Mouse (Mus musculus) G1E (cell line): Measurements from ENCODE around the gene Ago1.

ENCODE experiments used
- CTCF ChIP-seq: IDR thresholded peaks from 2 replicates; pipeline ENCODE4 v1.5.1; 2012; ENCODE audit warnings: low read depth, low read length, inconsistent platforms, mixed read lengths
- GATA1 ChIP-seq: IDR thresholded peaks from 2 replicates; pipeline ENCODE4 v1.6.1; 2012; ENCODE audit warnings: borderline replicate concordance, low read length, inconsistent platforms, mixed read lengths
- GATA2 ChIP-seq: IDR thresholded peaks from 2 replicates; pipeline ENCODE4 v1.6.1; 2012; ENCODE audit warnings: low read depth, low read length, inconsistent platforms, borderline replicate concordance
- POLR2AphosphoS5 ChIP-seq: IDR thresholded peaks from 2 replicates; pipeline ENCODE4 v1.6.1; 2012; ENCODE audit warnings: low read depth, low read length, inconsistent platforms; ENCODE audit not compliant: insufficient replicate concordance
- TAL1 ChIP-seq: conservative IDR thresholded peaks from 2 replicates; pipeline ENCODE4 v1.6.1; 2012; ENCODE audit warnings: low read depth, low read length, inconsistent platforms, mixed read lengths

- no peak for TF ChIP-seq CTCF
- TF ChIP-seq TAL1 = no peak
- TF ChIP-seq GATA2 = no peak
- TF ChIP-seq GATA1 = no peak
- no peak for TF ChIP-seq POLR2AphosphoS5
Measured at GRCm38 (mm10) chr4:126502141-126502976, 34.0 kb upstream of the Ago1 start.
